Mouse (Mus musculus) cerebral cortex, adult 2 months (tissue): Measurements from ENCODE around the gene Kat14.

ENCODE experiments used
- whole genome bisulfite sequencing: fragments of 180-500 bp; shearing (Covaris S2); methylation state at CpG from one replicate; pipeline ENCODE4 v1.1.7; 2018; 5-methylcytosine and 5-hydroxymethylcytosine counted together

Gene Kat14

GRCm38 (mm10) chr2:144452364-144453008 is 83.7 kb downstream of the Kat14 start:
- WGBS = 13% methylated on average over 8 of the region's 8 CpGs
